Mouse (Mus musculus) ovary, postnatal 14 days (tissue): ENCODE measurements at regions not wholly inside any gene's neighbourhood (a gene's known extent, or its start where the extent isn't known, plus 50 kb on each side); places are given as distances from the start of the nearest gene placed in this dataset.
"Not testable (repeated sequence)": the region's sequence is repeated elsewhere in the genome, so short reads cannot be mapped to it uniquely, and the experiment has no call there.

Experiments
- DNase-seq: peaks from one replicate; pipeline ENCODE4 v3.0.0; 2022; ENCODE audit warnings: low spot score

GRCm38 (mm10) chr3:79002173-79002848, 284.0 kb downstream of the Rapgef2 start:
- DNase-seq, result no peak

DNA sequence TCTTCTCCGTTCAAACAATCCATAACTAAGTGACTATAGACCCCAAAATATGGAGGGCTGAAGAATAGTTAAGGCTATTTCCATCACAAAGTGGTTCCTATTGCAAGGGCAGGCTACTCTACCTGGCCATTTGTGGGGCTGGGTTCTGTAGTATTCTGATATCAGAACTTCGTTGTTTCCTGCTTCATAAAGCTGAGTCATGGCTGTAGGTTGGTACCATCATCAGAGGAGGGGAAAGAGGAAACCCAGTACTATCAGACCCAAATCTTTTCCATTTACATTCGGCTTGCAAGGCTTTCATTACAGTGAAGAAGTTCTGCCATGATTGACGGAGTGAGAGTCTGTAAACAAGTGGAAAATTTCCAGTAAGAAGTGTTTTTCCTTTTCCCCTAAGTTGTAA, 284.6 kb downstream of the Rapgef2 start:
- DNase-seq, result no peak

DNA sequence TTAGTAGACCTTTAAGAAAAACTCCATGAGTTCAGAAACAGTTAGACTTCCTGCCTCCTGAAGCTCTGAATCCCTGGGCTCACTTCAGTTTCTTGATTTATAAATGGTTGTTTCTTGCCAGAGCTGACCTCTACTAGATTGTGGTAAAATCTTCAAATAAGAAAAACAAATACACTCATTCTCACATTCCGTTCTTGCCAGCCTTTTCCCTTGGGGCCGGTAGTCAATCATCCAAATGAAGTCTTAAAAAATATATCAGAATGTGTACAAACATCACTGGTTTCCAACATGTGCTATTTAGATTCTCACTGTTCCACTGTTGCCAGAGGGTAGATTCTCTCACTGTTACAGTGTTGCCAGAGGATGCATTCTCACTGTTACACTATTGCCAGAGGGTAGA, 286.0 kb downstream of the Rapgef2 start:
- no peak for DNase-seq

DNA sequence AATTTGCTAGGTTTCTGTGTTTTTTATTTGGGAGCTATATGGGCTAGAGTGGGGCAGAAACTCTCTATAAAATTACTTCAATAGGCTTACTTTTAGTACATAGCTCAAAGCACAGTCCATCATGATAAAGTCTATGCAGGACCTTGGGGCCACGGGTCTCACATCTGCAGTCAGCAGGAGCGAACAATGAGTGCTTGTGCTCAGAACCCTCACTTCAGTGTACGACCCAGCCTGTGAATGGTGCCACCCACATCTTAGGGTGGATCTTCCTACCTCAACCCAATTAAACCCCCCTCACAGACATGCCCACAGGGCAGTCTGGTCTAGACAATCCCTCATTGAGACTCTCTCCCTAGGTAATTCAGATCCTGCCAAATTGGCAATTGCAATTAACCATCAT, 286.5 kb downstream of the Rapgef2 start:
- no peak for DNase-seq

GRCm38 (mm10) chr3:78988120-78988519, 298.2 kb downstream of the Rapgef2 start:
- no peak for DNase-seq

GRCm38 (mm10) chr3:78986726-78987125, 299.6 kb downstream of the Rapgef2 start:
- DNase-seq, result no peak

DNA sequence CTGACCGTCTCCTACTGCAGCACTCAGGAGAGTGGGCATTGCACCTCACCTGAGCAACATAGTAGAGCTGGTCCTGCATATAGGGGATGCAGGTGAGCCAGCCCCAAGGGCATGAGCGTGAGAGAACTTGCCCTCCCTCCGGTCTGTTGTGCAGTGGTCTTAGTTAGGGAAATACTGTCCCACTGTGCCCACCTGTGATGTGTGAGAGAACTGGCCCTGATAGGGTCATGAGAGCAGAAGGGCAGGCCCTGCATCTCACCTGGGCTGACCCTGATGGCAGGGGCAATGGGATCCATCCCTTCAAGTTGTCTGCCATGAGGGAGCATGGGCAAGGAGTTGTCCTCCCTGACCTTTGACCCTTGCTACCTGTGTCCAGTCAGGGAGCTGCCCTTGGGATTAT, 305.3 kb downstream of the Rapgef2 start:
- no peak for DNase-seq

DNA sequence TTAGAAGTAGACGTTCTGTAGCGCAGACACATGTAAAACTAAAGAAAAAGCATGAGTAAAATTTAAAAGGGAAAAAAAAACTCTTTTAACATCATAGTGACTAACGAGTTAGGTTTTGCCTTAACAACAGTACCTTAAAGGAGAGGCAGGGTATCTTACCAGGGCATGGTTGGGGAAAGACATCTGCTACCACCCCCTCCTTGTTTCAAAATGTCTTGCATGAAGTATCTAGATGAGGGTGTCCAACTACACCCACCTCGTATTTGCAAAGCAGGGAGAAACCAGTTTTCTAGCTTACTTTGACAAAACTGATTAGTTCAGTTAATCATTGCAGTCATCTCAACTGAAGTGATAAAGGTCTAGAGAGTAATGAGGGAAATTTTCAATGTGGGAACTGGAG, 307.5 kb downstream of the Rapgef2 start:
- no peak for DNase-seq

GRCm38 (mm10) chr3:78966683-78967549, 319.4 kb downstream of the Rapgef2 start:
- DNase-seq, result not testable (repeated sequence)

GRCm38 (mm10) chr3:78964231-78964858, 322.0 kb downstream of the Rapgef2 start:
- no peak for DNase-seq

- peak; percentile 9 for DNase-seq
Measured at GRCm38 (mm10) chr3:78958781-78959180, 327.5 kb downstream of the Rapgef2 start.

DNA sequence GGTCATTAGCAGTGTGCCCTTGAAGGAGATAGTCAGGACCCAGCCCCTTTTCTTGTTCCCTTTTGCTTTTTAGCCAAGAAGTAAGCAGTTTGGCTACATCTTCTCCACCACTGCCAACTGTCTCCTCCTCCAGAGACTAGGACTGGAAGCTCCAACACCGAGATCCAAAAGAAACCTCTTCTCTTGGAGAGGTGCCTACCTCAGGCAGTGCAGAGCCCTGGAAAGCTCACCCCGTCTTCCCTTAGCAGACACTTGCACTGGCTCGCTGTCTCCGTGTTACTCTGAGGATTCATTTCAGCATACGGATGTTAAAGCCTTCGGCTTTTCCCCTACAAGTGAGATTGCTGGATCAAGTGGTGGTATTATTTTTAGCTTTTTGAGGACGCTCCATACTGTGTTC, 331.0 kb downstream of the Rapgef2 start:
- DNase-seq, result no peak

GRCm38 (mm10) chr3:78949385-78949784, 336.9 kb downstream of the Rapgef2 start:
- DNase-seq, result not testable (repeated sequence)

DNA sequence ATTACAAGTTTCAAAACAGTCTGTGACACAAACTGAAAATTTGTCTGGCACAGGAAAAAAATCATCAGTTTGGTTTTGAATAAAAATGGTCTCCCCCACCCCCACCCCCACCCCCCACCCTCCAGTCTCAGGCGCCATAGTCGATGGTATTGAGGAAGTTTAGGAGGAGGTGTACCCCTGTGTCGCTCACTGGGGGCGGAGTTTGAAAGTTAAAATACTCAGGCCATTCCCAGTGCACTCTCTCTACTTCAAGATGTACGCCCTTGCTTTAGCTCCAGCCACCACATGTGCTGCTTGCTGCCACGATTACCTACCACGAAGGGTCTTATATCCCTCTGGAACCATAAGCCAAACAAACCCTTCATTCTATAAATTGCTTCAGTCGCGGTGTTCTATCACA, 337.6 kb downstream of the Rapgef2 start:
- no peak for DNase-seq

DNA sequence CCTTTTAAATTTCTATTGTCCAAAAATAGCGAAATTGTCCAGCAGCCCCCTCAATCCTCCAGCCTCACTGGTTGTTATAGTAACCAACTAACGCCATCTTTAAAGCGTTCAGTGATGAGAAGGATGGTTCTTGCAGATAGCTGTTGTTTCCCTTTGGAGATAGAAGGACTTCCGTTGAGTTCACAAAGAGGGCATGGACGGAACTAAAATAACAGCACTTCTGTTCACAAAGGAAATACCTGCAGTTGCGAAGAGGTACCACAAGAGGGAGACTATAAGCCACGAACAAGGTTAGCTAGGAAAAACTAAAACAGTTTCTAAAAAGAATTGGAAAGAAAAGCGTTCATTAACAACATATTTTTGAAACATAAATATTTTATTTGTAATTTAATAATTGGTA, 338.1 kb downstream of the Rapgef2 start:
- peak; percentile 38 for DNase-seq

GRCm38 (mm10) chr3:78947183-78947582, 339.1 kb downstream of the Rapgef2 start:
- DNase-seq, result no peak

- DNase-seq, result no peak
Measured at GRCm38 (mm10) chr3:78944185-78944584, 342.1 kb downstream of the Rapgef2 start.

DNA sequence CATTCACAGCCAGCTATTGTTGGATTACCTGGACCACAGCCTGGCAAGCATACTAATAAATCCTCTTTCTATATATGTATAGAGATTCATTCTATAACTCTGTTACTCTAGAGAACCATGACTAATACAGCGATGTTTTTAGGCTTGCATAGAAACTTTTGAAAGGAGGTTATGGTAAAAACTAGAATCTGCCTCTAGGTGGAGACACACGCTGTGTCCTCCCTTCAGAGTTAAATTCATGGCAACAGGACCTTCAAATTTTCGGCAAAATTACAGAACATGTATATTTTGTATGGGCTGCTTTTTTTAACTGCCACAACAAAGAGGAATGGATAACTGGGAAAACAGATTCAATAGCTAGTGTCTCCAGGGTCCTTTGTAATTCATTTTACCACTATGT, 353.3 kb downstream of the Rapgef2 start:
- no peak for DNase-seq

GRCm38 (mm10) chr3:78919850-78920249, 366.5 kb downstream of the Rapgef2 start:
- DNase-seq, result no peak

- DNase-seq, result peak; percentile 68
Measured at GRCm38 (mm10) chr3:78919407-78919806, 366.9 kb downstream of the Rapgef2 start.

DNA sequence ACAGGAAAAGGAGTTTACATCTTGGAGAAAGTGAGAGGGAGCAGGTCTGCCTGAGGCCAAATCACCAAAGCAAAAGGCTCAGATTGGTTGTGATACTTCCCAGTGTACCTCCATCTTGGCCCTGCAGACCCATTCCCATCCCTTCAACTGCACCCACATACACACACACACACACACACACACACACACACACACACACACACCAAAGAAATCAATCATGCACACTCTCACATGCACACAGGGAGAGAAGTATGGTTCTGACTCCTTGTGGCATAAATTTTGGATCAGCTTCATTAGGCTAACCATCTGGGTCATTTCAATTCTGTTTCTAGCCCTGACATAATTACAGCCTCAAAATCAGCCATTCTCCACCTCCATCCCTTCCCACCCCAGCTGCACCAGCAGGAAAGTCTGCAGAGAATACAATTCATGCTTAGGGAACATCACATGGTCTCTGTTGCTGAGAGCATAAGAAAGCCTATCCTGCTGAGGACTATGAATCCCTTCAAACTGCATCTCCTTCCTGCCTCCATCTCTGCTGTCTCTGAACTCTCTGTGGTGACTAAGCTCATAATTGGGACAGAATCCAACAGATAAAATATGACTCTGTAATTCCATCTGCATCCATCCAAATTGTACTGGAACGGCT, 378.0 kb downstream of the Rapgef2 start:
- DNase-seq, result no peak

- DNase-seq, result no peak
Measured at GRCm38 (mm10) chr3:78907778-78908177, 378.5 kb downstream of the Rapgef2 start.
